Mouse (Mus musculus) intestine, embryonic 14.5 days (tissue): ENCODE results near the gene Dcaf12. TPM values are rescaled to one million over a fixed set of nuclear protein-coding genes. Genes with fewer than 3 reads are reported as not detected.

Experiments used
- polyA plus RNA-seq: library from polyadenylated mRNA; unstranded; fragments of >200 nt; fragmentation: Nextera tagmentation; extraction: Ambion mirVana; gene quantifications from 2 replicates; pipeline ENCODE4 v1.2.1, GENCODE M21; 2014

Dcaf12 gene
- polyA plus RNA-seq, 1 experiment from 2014 or later = 44.9 TPM

Other genes starting within 250 kb of the Dcaf12 start
- gene Aqp3, start 216.7 kb downstream of the Dcaf12 start, polyA plus RNA-seq = 0.96 TPM in 1 of 2 replicates, not detected in the other
- gene Nol6, start 190.4 kb downstream of the Dcaf12 start, polyA plus RNA-seq = 26.3 and 26.4 TPM in 2 replicates
- 82.5 and 84.6 TPM in 2 replicates for gene Ube2r2, start 179.1 kb downstream of the Dcaf12 start, polyA plus RNA-seq
- gene Ubap2, start 39.7 kb downstream of the Dcaf12 start, polyA plus RNA-seq = 55.1 TPM in 2 replicates
- 50.5 and 54.8 TPM in 2 replicates for gene Ubap1, start 34.1 kb upstream of the Dcaf12 start, polyA plus RNA-seq
- gene Kif24, start 150.0 kb upstream of the Dcaf12 start, polyA plus RNA-seq = 5.9 and 7.4 TPM in 2 replicates
- 57.7 and 58.7 TPM in 2 replicates for gene Nudt2, start 150.3 kb upstream of the Dcaf12 start, polyA plus RNA-seq
- 6.1 and 6.9 TPM in 2 replicates for gene AI464131, start 188.2 kb upstream of the Dcaf12 start, polyA plus RNA-seq
- 0.61 and 0.83 TPM in 2 replicates for gene 1110017D15Rik, start 202.4 kb upstream of the Dcaf12 start, polyA plus RNA-seq